Mouse (Mus musculus) urinary bladder, adult 18-20 months (tissue): ENCODE results near the gene Psmb6.
"Not testable (repeated sequence)": the region's sequence is repeated elsewhere in the genome, so short reads cannot be mapped to it uniquely, and the experiment has no call there.

ENCODE experiments used
- DNase-seq, 2 experiments: peaks; one replicate each; pipeline ENCODE4 v3.0.0; 2022; ENCODE audit warnings: low spot score in 2 of 2, mixed read lengths in 2 of 2

Gene Psmb6

DNA sequence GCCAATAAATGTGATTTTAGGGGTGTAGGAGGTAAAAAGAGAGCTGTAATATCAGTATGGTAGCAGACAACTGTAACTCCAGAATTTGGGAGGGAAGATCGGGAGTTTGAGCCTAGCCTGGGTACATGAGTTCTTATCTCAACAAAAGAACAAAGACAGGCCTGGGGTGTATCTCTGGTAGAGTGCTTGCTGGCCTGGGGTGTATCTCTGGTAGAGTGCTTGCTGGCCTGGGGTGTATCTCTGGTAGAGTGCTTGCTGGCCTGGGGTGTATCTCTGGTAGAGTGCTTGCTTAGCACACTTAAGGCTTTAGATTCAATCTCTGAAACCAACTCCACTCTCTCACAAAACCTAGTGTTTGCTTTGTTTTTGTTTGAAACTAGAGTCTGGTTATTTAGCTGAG lies 45.4 kb downstream of the Psmb6 start:
- not testable (repeated sequence) for DNase-seq

DNA sequence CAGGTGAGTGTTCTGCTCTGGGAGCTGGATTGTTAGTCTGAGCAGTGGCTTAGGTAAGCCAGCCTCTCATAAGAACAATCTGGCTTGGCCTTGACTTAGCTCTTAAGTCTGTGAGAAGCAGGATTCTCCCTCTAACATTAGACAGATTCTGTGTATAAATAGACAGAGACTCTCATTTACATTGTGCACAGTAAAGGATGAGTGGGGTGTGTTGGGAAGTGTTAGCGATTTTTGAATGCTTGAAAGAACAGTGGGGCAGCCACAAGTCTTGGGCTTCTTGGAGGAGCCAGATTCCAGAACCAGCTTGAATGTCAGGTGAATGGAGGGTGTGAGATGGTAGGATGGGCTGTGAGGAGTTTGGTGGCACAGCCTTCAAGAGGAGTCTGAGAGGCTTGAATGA lies 46.5 kb downstream of the Psmb6 start:
- DNase-seq = no peak

DNA sequence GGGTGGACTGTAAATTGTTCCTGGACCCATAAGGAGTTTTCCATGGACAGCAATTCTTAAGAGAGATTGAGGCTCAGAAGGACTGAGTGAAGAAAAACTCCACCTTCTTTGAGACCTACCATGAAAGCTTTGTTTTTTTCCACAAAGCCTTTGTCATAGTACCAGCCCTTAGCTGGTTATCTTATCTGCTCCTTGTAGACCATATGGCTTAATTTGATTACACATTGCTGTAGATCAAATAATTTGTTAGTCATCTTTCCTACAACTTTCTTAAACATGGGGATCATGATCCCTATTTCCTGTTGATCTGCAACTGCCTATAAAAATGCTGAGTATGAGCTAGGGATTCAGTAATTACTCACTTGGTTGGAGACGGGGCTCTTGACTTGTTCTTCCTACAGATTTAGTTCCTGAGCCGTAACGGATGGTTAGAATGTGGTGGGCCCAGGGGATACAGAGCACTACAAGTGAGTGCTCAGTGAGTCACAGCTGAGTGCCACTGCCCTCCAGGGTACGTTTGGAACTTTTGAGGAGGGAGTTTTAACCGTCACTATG lies 47.3 kb downstream of the Psmb6 start:
- DNase-seq = no peak

DNA sequence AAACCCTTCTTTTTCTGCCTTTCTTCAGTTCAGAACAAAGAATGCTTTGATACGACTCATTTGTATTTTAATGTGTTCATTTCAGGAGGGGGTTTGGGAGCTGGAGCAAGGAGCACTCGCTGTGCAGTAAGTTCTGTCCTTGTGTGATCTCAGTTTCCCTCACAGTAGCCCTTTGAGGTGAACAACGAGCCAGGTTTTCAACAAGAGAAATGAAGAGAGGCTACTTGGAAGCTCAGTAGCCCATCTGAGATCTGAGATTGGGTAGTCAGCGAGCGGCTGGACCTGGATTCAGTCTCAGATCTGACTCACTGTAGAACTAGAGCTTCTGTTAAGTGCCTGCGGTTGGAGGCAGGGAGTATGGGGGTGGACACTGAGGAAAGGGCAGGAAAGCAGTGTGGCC lies 48.7 kb downstream of the Psmb6 start:
- DNase-seq = no peak

GRCm38 (mm10) chr11:70577201-70577600 lies 52.0 kb downstream of the Psmb6 start:
- DNase-seq = peak in 1 of 2 experiments; percentile 46
